Mouse (Mus musculus) gonadal fat pad, adult 2 months (tissue): ENCODE results near the gene Ppp2r5c. TPM values are rescaled to one million over a fixed set of nuclear protein-coding genes. Genes with fewer than 3 reads are reported as not detected.

Experiments
- DNase-seq: peaks from one replicate; pipeline ENCODE4 v3.0.0-alpha.2; 2012; ENCODE audit warnings: low read depth
- polyA plus RNA-seq: library from polyadenylated mRNA; depleted of rRNA; stranded (reverse); fragments of >200 nt; gene quantifications from 2 replicates; pipeline ENCODE4 v1.2.3, GENCODE M21; 2012; rRNA removed

Gene Ppp2r5c
- polyA plus RNA-seq, 1 experiment = 42.5 TPM

DNA sequence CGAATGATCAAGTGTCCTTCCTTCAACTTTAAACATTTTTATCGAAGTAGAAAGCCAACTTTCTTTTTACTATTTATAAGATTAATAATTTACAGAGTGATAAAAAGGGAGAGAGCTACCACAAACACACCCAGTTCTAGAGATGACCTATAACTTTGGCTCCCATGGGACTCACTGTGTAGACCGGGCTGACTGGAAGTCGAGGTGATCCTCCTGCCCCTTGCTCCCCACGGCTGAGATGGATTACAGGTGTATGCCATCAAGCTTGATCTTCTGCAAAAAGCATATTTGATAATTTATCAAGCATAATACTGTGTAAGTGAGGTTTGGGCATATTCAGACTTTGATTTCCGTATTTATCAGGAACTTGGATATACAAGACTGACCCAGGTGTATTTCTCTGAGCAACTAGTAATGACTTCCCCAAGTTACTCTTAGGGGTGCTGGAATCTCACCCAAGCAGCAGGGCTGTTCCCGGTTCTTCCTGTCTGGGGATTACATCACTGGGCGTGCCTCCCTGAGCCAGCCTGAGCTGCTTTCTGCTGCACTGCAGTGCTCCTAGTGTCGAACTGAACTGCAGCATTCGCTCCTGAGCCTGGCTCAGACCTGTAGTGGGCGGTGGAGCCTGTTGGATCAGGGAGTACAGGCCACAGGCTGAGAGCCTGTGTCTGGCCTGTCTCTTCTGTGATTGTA is 161.7 kb downstream of the Ppp2r5c start:
- peak; percentile 66 for DNase-seq

DNA sequence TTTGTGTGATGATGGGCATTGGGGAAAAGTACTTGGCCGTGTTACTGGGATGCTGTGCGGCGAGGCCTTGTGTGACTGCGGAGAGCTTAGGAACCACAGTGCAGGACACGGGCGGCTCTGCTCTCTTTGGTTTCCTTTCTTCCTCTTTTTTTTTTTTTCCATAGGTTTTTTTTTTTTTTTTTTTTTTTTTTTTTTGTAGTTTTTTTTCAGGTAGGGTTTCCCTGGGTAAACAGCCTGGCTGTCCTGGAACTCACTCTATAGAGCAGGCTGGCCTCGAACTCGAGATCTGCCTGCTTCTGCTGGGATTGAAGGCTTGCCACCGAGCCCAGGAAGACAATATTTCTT is 162.2 kb downstream of the Ppp2r5c start:
- no peak for DNase-seq

DNA sequence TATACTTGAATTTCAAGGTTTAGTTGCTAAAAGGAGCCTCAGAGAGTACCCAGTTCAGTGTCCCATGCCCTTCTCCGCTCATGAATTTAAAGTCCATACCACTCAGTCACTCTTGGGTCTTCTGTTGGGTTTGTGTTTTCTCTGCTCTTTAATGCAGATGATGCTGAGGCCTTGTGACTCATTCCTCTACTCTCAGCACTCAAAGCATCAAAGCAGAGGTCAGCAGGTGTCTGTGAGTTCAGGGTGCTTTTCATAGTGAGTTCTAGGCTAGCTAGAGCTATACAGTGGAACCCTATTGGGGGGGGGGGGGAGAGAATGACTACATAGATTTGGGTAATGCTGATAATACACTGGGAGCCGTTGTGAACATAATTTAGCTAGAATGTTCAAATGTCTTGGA is 163.8 kb downstream of the Ppp2r5c start:
- DNase-seq = no peak

DNA sequence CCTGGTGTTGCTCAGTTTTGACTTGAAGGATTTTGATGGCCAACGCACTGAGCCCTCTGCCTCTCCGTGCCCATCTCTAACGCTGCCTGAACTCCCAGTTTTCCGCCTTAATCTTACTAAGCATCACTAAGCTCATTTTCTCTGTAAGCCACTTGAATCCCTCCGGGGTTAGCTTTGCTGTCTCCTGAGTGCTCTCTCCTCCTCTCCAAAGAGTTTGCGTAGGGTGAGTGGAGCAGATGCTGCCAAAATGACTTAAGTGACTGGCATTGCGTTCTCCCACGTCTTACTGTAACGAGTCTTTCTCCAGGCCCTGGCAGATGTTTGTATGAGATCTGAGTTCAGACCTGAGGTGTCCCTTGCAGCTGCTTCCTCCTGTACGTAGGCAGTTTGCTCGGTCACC is 183.1 kb downstream of the Ppp2r5c start:
- DNase-seq = no peak

Other genes with a start within 250 kb of the Ppp2r5c start
- 4.1 and 4.5 TPM in 2 replicates for gene Dio3, start 168.1 kb upstream of the Ppp2r5c start, polyA plus RNA-seq
- gene Dync1h1, start 154.3 kb downstream of the Ppp2r5c start, polyA plus RNA-seq = 251 and 271 TPM in 2 replicates
- 3.4 and 5.2 TPM in 2 replicates for gene 1700001K19Rik, start 235.5 kb downstream of the Ppp2r5c start, polyA plus RNA-seq